Comparison of ENCODE assay signal across 8 mouse cellular contexts in genomic region chr1:46853317-46854035, GRCm38 (mm10). TPM values are rescaled to one million over a fixed set of nuclear protein-coding genes. Genes with fewer than 3 reads are reported as not detected.
DNase-seq lines count a peak whose midpoint lies in the region; ATAC-seq and TF ChIP-seq lines count a peak whose summit lies in the region.

No protein-coding gene starts in this region.

- H3K4me2 ChIP-seq in hindbrain, embryonic 15.5 days, result peak overlapping the region; percentile 66

- POLR2A ChIA-PET in Patski (lab: Charles Lee), result interaction anchor here (0.6 to 2.3 kb wide), 6 partner anchors 11 to 59 kb away, joined by 4 to 12 read pairs (median 5); no protein-coding TSS in a partner anchor

- peak; percentile 92 for DNase-seq in Patski (ENCODE audit: low read depth, low spot score)
- peak; percentile 98 to 99 for DNase-seq in cerebellum, postnatal 14 days
- DNase-seq in frontal cortex, postnatal 25 days (ENCODE audit: low spot score in 2 of 2), result peak; percentile 98 to 100
- peak; percentile 96 for DNase-seq in left cerebral cortex, adult 11 months (ENCODE audit: low spot score)
- peak; percentile 98 to 99 for DNase-seq in lung, postnatal 4 days
- DNase-seq in retina, postnatal 7 days (ENCODE audit: low read depth, low spot score), result peak; percentile 97
- peak; percentile 99 for DNase-seq in urinary bladder, adult 2 months (ENCODE audit: low spot score)

- peak overlapping the region; percentile 99 for H3K27ac ChIP-seq in hindbrain, embryonic 15.5 days (replicated peaks)

- in situ Hi-C loops in Patski (cut with MboI; ENCODE audit: low pct_unique_long_range_greater_than_20kb), result no loop called here

- H3K4me3 ChIP-seq in hindbrain, embryonic 15.5 days, result peak overlapping the region; percentile 86

- peak overlapping the region; percentile 98 for H3K9ac ChIP-seq in hindbrain, embryonic 15.5 days

- no peaks in the 10 kb centered on the region for H3K27me3 ChIP-seq in Patski
- H3K27me3 ChIP-seq in hindbrain, embryonic 15.5 days, result no peaks in the 10 kb centered on the region

- ATAC-seq in Patski, result peak; percentile 84
- ATAC-seq in hindbrain, embryonic 15.5 days (ENCODE audit: low FRiP score, low read depth), result peak; percentile 98

- WGBS in hindbrain, embryonic 15.5 days, result under 1% methylated on average over 86 of the region's 86 CpGs

- H3K4me1 ChIP-seq in hindbrain, embryonic 15.5 days (replicated peaks), result peaks cover 37% of the 10 kb centered on the region

- CTCF ChIA-PET in Patski (lab: Charles Lee), result interaction anchor here (1.0 kb wide), 1 partner anchor 23 kb away, joined by 3 read pairs; no protein-coding TSS in a partner anchor

- H3K9me3 ChIP-seq in hindbrain, embryonic 15.5 days, result no peaks in the 10 kb centered on the region

- no peak for TF ChIP-seq CTCF in Patski (IDR thresholded peaks at IDR 0.05)

- H3K36me3 ChIP-seq in hindbrain, embryonic 15.5 days, result no peaks in the 10 kb centered on the region

RNA-seq across cellular contexts. Expression of gene Slc39a10, which starts 39.2 kb away (rescaled TPM):
- 49.4 TPM for polyA plus RNA-seq in Patski (2021)
- polyA plus RNA-seq in hindbrain, embryonic 15.5 days (2015; fragmentation: Nextera tagmentation; extraction: Ambion mirVana), result 58.6 and 65.9 TPM in 2 replicates
- 16.0 and 17.1 TPM in 2 replicates for polyA plus RNA-seq in urinary bladder, adult 2 months (2012; rRNA removed)

Comparison
In these comparisons a context has a peak if more than half of its experiments do, and no peak if none do; other contexts are left out.
1. Peak in every context shown above with its lines: DNase-seq, ATAC-seq, H3K4me3 ChIP-seq and H3K27ac ChIP-seq.